Mouse (Mus musculus) embryo, embryonic 11.5 days (tissue): Measurements from ENCODE around the gene Tspan9.

Source experiments
- DNase-seq: peaks from one replicate; pipeline ENCODE4 v3.0.0-alpha.2; 2012; ENCODE audit warnings: low read depth, low spot score

Gene Tspan9

DNA sequence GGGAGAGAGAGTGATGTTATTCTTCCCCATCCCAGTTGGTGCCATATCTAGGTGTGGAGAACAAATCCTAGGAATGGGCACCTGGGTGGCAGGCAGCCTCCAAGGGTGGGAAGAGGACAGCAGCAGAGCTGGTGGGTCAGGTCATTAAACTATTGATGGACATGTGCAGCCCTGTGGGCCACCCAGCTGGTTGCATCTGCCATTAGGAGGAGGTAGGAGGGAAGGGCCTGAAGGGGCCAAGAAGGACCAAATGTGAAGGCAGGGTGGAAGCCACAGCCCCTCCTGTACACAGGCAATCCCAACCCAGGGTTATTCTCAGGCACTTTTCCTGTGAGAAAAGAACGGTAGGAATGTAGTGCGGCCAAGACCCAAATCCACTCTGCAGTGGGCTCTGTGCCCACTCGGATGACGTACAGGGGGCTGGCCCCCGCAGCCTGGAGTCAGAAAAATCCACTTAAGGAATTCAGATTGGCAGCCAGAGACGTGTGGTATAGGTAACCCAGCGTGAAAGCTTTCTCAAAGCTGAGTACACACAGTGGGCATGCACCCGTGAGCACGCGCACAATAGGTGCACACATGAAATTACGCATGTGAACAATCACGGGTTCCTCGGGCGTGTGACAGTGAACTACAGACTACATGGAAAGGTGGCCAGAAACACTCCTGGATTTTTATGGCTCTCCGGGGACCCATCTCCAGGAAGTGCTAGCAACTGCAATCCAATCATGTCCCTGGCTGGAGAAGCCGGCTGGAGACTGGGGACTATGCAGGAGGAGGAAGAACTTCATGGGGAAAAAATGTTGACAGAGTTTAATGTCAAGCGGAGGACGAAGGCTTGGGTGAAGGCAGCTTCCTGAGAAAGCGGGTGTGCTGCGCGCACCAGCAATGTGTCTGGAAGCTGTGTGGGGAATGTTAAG lies 67.0 kb downstream of the Tspan9 start:
- no peak for DNase-seq

DNA sequence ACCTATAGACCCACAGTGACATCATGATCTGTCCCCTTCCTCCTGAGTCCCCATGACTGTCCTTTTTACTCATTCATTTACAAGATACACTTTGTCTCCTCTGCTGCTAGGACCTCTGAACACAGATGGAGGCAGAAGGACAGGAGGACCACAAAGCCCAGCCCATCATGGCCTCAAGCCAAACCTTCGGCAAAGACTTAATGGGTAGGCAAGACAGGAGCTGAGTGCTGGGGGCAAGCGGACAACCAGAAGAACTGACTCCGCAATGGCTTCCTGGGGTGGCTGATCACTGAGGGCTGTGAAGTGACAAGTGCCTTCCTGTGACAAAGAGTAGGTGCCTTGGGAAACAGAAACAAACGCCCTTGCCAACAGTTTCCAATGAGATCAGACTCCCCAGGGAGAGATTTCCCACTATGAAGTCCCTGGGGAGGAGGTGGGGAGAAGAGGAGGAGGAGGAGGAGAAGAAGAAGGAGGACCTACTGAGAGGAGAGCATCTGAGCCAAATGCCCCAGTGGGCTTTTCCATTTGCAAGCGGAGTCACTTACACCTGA lies 67.9 kb downstream of the Tspan9 start:
- no peak for DNase-seq

DNA sequence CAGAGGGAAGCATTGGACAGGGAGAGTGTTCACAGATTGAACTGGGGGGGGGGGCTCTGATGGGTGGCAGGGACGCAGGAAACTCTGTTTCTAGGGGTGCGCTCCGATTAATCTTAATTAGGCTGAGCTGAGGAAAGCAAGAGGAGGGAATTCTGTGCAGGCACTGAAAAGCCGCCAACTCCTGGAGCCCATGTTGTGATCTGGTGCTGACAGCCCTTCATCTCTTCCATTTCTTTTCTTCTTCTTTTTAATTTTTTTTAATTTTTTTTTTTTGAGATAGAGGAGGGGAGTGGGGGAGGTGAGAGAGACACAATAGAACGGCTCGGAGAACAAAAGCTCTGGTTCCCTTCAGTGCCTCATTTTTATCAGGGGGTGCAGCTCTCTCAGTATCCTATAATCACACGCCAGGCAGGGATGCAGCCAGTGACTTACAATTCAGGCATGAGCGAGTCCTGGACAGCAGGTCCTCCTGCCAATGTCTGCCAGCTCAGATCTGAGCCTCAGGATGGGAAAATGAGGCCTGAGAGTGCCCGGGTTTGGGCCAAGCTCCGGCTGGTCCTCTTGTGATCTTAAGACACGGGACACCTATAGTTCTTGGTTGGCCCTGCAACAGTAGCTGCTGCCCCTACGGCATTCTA lies 72.4 kb downstream of the Tspan9 start:
- no peak for DNase-seq

DNA sequence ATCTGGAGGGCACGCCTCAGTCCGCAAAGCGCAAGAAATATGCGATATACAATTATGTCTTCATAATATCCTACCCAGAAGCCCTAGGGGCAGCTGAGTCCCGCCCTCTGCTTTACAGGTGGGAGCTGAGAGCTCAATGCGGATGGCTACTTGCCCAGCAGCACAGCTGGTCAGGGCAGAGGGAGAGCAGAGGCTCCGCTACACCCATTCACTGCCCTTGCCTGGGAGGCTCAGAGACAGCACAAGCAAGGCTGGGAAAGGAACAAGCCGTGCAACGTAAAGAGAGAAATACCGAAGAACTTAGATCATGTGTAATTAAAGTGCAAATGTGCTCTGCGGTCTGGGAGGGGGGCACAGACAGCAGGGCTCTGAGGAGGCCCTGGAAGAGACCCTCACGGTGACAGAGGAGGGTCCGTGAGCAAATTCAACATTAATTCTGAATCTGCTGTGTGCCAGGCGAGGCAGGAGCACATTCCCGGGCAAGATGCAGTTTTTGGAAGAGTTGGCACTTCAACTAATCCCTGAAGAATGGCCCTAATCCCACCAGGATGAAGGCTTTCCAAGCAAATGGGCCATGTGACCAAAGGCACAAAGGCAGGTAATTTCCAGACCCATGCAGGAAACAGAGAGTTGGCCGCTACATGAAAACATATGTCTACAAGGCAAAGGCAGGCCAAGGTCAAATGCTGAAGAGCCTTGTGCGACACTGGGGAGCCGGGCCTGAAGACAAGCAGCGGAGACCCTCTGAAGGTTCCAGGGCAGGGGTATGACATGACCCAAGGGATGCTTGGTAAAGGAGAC lies 73.1 kb downstream of the Tspan9 start:
- DNase-seq = no peak

DNA sequence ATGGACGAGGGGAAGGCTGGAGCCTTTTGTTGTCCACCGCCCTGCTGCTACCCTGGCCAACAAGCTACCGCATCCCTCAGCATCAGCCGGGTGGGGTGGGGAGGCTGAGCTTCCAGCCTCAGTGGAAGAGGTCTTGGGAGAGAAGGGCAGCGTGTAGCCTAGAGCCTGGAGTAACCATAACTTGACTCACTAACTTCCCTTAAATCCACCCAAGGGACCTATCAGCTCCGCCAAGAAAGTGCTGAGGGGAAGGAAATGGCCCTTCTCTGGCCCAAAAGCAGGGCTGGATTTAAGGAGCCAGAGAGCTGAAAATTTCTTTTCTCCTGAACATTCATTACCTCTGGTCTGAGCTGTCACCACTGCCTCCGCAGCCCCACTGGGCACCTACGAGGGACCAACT lies 75.2 kb downstream of the Tspan9 start:
- no peak for DNase-seq

DNA sequence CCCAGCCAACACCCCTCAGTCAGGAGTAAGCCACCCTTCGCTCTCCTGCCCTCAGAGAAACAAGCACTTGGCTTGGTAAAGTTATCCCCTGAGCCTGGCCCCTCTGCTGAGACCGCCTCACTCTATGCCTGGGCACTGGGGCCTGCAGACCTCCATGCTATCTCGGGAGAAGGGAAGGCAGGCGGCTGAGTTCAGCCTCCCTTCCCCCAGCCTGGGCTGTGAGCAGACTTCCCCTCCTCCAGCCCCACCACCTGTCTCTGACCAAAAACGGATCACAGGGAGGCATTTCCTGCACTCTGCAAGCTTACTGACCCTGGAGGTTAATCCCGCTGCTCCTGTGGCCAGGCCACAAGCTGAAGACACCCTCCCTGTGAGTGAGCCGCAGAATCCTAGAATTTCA lies 77.4 kb downstream of the Tspan9 start:
- no peak for DNase-seq

DNA sequence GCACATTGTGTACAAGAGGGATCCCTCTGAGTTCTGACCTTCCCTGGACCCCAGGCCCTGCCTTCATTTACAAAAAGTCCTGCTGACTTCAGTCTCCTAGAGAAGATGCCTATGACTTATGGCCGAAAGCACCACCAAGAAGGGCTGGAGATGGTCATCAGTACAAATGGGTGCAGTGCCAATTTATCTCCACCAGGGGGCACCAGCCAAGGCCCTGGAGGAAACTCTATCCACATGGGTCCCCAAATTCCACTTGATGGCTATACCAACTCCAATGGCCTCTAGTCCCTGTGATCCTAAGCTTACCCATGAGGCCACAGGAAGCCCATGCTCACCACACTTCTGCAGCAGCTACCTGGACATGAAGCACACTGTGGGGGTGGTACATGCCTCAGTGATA lies 79.9 kb downstream of the Tspan9 start:
- no peak for DNase-seq

DNA sequence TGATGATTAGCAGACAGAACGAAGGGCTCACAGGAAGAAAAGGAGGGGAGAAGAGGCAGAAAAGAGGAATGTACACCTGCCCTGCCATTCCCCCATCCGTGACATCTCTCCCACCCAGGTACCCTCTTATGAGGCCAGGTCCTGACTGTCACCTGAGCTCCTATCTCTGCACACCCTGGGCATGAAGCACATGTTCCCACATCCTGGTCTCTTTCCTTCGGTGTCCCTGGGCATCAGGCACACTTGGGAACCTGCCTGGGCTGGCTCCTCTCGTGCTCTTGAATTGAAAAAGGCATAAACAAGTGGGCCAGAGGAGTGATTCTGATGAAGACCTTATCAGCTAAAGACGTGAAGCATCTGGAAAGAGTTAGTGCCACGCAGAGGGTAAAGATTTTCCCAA lies 80.6 kb downstream of the Tspan9 start:
- no peak for DNase-seq

DNA sequence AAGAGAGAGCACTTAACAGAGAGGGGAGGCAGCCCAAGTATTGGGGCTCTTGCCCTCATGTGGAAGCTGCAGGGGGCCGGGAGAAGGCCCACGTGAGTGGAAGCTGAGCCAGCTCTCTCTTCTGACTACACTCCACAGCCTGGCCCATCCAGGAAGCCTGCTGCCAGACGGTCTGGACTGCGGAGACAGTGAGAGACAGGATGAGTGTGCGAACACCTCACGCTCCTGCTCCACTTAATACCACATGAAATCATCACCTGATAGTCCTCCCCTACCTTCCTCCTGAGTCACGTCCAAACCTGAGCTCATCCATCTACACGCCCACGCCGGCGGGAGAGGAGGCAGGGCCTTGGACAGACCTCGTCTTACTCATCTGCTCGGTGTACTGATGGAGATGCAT lies 81.2 kb downstream of the Tspan9 start:
- no peak for DNase-seq

DNA sequence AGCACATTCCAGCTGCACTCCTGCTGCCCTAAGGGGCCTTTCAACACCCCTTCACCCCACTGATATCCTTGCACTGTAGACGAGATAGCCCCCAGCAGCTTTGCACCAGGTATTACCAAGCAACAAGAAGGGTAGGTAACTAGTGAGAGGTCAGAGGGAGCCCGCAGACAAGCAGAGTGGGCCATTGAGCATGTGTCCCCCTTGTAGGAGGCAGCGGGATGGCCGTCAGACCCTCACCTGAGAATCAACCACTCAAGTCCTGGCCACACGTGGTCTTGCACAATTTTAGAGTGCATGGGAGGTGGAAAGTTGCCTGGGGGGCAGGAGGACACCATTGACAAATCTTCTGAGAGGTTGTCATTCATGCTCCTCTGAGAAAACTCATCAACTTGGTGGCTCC lies 82.1 kb downstream of the Tspan9 start:
- DNase-seq = no peak

DNA sequence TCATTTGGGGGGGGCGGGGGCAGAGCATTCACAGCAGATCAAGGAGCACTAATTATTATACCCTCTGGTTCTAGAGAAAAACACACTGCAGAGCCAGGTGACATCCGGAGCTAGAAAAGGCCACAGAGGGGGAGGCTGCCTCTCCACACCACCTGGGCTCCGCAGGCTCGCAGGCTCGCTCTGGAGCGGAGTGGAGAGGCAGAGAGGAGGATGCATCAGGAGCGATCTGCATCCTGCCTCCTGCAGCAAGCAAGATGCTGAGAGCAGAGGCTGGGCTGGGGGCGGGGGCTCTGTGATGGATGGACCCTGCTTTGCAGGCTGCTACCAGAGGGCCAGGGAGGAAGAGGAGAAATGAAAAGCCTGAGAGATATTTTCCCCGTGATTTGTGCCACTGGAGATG lies 84.8 kb downstream of the Tspan9 start:
- DNase-seq = no peak

DNA sequence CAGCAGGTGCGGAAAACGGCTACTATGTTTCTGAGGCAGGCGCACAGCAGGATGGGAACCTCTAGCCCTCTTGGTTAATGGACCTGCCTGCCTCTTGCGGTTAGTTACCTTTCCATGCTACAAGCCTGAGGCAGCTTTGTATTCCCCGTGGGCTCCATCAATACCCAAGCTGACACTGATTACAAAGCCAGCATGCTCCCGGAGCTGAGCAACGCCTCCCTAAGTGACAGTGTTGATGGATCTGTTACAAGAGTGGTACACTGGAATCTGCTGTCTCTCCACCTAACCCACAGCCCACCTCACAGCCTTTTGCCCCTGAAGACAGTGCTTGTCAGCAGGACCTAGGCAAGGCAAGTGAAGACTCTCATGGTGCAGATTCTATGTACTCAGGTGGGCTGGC lies 85.2 kb downstream of the Tspan9 start:
- no peak for DNase-seq

DNA sequence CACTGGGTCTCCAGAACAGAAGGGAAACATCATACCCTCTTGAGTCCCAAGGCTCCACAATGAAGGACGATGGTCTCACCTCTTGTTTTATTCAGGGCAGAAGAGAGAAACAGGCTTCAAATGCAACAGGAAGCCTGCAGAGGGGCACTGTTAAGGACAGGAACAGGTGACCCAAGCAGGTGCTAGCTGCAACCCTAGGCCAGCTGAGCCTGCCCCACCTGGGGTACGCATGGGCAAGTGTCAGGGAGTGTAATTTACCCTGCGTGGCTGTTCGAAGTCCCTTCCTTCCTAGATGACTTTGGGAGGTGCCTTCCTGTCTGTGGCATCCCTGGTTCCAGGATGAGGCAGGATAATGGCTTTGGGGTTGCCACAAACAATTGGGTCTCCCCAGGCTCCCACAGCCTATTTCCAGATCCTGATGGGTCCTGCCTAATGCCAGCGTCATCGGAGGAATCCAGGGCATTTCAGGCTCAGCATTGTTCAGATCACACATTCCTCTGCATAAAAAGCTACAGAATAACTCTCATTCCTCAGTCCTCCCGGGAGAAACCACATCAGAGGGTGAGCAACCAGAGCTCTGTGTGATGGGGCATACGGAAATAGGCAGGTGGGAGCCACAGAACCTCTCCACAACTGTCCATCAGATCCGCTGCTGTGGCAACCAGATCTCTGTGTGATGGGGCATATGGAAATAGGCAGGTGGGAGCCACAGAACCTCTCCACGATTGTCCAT lies 90.2 kb downstream of the Tspan9 start:
- DNase-seq = no peak

DNA sequence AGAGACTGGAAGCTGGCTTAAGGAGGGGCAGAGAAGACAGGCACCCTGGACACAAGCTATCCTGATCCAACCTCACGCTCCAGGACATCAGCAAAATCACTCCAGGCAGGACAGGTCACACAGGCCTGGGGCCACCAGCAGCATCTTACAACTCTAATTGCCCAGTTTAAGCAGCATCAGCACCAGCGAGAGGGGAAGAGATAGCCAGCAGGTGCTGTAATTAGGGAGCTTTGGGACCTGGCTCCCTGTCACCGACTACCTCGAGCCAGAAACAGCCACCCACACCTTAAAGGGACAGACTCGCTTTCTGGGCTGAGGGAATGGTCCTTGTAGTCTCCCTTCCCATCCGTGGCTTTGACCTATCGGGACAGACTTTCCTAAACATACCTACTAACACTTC lies 95.7 kb downstream of the Tspan9 start:
- no peak for DNase-seq

DNA sequence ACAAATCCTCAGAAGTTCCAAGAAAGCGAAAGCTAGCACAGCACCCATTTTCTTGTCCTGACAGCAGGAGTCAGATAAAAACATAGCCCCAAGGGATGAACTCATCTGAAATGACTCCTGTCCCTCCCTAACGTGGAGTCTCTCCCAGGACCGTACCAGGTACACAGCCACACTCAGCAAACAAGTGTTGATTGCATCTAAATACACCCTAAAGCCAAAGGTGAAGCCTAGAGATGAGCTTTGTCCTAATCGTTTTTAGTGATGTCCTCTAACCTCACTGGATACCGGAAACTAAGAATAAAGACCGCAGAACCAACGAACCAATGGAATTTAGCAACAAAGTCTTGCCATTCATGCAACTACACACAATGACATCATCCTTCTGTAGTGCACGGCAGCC lies 96.2 kb downstream of the Tspan9 start:
- DNase-seq = no peak

DNA sequence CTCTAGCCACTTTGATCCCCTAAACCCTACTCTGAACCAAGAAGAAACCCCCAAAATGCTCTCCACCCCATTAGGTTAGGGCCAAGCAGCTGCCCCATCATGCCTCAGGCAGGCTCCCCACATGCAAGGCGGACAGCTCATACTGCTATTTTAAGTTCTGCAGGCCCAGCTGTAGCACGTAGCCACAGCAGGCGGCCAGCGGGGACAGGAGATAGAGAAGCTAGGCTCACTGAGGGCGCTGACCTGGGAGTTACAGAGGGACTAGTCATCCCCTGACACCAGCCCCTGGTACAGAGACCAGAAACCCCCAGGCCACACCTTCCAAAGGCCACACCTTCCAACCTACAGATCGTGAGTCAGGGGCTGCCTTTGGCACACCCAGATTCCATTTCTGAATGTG lies 96.6 kb downstream of the Tspan9 start:
- no peak for DNase-seq

DNA sequence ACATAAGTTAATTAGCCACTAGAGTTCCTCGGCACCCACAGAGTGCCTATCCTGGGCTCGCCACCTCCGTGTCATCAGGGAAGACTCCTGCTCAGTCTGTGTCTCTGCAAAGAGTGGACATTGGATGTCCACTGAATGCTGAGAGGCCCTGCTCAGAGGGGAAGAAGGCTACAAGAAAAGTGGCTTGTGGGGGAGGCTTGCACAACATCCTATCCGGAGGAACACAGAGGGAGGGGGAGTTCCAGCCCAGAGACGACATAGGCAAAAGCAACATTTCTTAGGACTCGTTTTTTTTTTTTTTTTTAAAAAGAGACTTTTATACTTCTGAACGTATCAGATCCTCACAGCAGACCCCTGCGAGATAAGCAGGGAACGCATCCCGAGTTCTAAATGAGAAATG lies 98.7 kb downstream of the Tspan9 start:
- DNase-seq = no peak

DNA sequence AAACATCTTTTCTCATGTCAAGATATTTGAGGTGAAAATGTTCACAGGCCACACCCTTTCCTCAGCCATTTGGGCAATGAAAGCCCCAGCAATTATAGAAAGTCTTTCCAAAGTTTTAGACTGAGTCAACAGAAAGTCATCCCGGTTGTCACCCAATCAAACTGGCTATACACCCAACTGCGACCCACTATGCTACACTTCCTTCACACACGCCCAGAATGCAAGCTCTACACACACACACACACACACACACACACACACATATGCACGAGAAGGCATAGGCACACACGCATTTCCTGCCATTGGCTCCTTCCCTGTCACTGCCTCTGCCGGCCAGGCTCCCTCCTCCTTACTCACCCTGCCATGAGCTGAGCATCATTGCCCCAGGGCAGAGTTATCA lies 99.9 kb downstream of the Tspan9 start:
- no peak for DNase-seq

DNA sequence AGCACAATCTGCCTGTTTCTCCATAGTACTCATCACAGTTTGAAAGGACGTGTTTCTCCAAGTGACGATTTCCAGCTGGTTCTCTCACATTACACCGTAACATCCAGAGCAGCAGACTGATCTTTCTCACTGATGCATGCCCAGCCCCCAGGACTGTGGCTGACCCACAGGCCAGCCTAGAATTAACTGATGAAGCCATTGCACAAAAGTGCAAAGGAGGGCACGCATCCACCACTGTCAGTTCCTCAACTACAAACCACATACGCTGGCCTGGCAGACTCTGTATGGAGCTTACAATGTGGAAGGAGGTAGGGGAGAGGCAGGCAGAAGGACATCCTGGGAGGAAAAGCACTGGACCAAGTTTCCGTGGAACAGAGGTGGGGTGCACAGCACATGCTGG lies 101.6 kb downstream of the Tspan9 start:
- DNase-seq = no peak

DNA sequence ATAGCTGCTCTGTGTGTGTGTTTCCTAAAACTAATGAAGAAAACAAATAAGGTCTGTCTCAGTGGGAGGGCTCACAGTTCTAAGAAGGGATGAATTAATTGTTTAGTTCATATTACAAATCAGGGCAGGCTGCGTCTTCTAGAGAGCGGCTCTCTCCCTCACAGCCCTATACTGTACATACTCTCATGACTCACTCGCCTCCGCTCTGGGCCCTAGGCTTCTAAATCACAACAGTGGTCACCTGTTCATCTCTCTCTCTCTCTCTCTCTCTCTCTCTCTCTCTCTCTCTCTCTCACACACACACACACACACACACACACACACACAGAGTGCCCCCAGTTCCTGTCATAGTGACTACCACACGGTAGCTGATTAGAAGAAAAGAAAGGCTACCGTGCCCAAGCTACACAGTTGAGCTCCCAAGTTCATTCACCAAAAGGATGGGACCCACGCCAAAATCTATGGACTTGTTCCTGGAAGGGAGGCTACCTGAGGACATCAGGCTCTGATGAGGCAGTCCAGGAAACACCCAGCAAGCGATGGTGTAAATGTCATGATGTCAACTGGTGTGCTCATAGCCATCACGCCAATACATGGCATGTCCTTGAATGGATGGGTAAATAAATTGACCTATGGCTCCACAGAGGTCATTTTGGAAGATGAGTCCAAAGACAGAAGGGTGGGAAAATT lies 104.2 kb downstream of the Tspan9 start:
- no peak for DNase-seq

DNA sequence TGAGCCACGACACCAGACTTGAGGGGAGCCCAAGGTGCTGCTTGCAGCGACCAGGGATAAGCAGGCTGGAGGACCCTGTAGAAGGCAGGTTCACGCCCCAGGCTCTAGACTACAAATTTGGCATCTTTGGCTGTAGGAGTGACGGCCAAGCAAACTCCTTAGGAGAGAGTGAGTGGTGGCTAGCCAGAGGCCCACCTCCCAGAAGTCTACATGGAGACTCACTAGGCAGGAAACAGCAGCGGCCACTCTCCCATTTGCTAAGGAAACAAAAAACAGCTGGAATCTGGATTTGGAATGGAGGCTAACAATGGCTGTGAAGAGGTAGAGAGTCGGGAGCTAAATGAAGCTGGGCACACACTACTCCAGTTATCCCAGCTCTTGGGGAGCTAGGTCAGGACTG lies 104.8 kb downstream of the Tspan9 start:
- DNase-seq = no peak
